Mouse (Mus musculus) 3134 (cell line): Measurements from ENCODE around the gene Gm10330.
"Not testable (repeated sequence)": the region's sequence is repeated elsewhere in the genome, so short reads cannot be mapped to it uniquely, and the experiment has no call there.

Experiments
- DNase-seq: peaks from one replicate; pipeline ENCODE4 v3.0.0-alpha.2; 2011; ENCODE audit warnings: low spot score; ENCODE audit not compliant: insufficient read length; ENCODE audit errors: extremely low read depth

Gm10330 gene

DNA sequence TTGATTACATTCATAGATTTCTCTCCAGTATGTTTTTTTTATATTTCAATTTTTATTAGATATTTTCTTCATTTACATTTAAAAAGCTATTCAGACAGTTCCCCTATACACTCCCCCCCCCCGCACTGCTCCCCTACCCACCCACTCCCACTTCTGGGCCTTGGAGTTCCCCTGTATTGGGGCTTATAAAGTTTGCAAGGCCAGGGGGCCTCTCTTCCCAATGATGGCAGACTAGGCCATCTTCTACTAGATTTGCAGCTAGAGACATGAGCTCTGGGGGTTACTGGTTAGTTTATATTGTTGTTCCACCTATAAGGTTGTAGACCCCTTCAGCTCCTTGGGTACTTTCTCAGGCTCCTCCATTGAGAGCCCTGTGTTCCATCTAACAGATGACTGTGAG, at the start of gene Gm10330:
Gm10330 (minus strand) TSS at position 101 of the 400 bp plus-strand sequence.
- DNase-seq: not testable (repeated sequence)

GRCm38 (mm10) chr12:23800776-23801175, 20.7 kb upstream of the Gm10330 start:
- DNase-seq: not testable (repeated sequence)

DNA sequence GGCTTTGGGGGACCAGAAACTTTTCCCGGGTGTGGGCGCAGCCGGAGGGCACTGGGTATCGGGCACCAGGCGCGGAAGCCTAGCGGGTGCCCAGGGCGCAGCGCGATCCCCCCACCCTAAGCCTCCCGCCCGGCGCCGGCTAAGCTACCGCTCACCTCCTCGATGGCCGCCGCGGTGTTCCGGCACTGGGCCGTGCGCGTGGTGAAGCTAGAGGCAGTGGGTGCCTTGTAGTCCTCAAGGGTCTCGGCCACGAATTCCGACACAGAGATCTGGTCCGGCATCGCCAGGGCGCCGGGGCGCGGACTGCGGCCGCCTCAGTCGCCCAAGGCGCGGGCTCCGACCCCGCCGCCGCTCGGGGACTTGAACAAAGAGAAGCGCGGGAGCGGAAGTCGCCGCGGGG, 20.3 kb upstream of the Gm10330 start:
- not testable (repeated sequence) for DNase-seq
